Comparison of ENCODE assay signal across 9 mouse cellular contexts in the genomic region with DNA sequence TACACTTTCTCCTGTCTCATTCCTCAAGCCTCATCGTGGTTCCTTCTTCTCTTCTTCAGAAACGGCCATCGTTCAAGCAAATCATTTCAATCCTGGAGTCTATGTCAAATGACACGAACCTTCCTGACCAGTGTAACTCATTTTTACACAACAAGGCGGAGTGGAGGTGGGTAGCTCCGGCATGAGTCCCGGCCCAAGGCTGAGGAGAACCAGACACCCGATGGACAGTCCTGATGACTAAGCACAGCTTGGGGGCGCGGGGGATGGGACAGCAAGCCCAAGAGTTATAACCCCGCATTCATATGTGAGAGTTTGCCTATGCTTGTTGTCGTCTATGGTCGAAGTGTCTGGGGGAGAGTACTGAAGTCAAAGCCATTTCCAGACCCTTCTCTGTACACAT.
DNase-seq lines count a peak whose midpoint lies in the region; ATAC-seq and TF ChIP-seq lines count a peak whose summit lies in the region.
"Had no signal": no experiment of that assay in that cellular context is flagged by ENCODE, and none has a peak within 500 bp of the region (broad histone marks: within the 10 kb centered on the region; RNA-seq: fewer than 3 reads in every experiment).

No protein-coding gene starts in this region.

- 76% methylated on average over 13 of the region's 13 CpGs for WGBS in heart, embryonic 13.5 days
- 86% methylated on average over 13 of the region's 13 CpGs for WGBS in lung, postnatal 0 days
- WGBS in lung, adult 2 months, result 91% methylated on average over 13 of the region's 13 CpGs
- WGBS in embryonic facial prominence, embryonic 15.5 days, result 87% methylated on average over 13 of the region's 13 CpGs

- H3K9me3 ChIP-seq in heart, embryonic 13.5 days, result no peaks in the 10 kb centered on the region
- no peaks in the 10 kb centered on the region for H3K9me3 ChIP-seq in lung, postnatal 0 days (ENCODE audit: low read length)
- H3K9me3 ChIP-seq in embryonic facial prominence, embryonic 15.5 days (replicated peaks), result no peaks in the 10 kb centered on the region

- peaks cover 29% of the 10 kb centered on the region for H3K4me1 ChIP-seq in heart, embryonic 13.5 days
- no peaks in the 10 kb centered on the region for H3K4me1 ChIP-seq in lung, postnatal 0 days (ENCODE audit: insufficient read depth, low read depth, low read length)
- peaks cover 4% of the 10 kb centered on the region; the same call in 1 of the 2 replicates for H3K4me1 ChIP-seq in lung, adult 2 months (ENCODE audit: control insufficient read depth, insufficient read depth, low read length)
- H3K4me1 ChIP-seq in embryonic facial prominence, embryonic 15.5 days, result 0 out of 2 replicates have a peak, but pooled peaks cover 6% of the 10 kb centered on the region

- TF ChIP-seq POLR2A in lung, adult 2 months (IDR thresholded peaks at IDR 0.05; ENCODE audit: borderline replicate concordance, extremely low read depth, low read depth, low read length), result no peak

- peak overlapping the region; percentile 47; the same call in 1 of the 2 replicates for H3K9ac ChIP-seq in heart, embryonic 13.5 days
- no peak overlapping the region for H3K9ac ChIP-seq in lung, postnatal 0 days (replicated peaks; ENCODE audit: low read depth)
- H3K9ac ChIP-seq in embryonic facial prominence, embryonic 15.5 days, result no peak overlapping the region

- H3K4me2 ChIP-seq in heart, embryonic 13.5 days, result 0 out of 2 replicates have a peak overlapping the region, but pooled peaks have one; percentile 17
- H3K4me2 ChIP-seq in lung, postnatal 0 days (replicated peaks; ENCODE audit: low read depth, low read length), result no peak overlapping the region
- H3K4me2 ChIP-seq in embryonic facial prominence, embryonic 15.5 days (replicated peaks), result no peak overlapping the region
- H3K4me2 ChIP-seq: midbrain, embryonic 11.5 days had no signal

- H3K27me3 ChIP-seq in heart, embryonic 13.5 days (replicated peaks), result no peaks in the 10 kb centered on the region
- no peaks in the 10 kb centered on the region for H3K27me3 ChIP-seq in lung, postnatal 0 days (replicated peaks; ENCODE audit: insufficient read depth, low read length)
- H3K27me3 ChIP-seq in embryonic facial prominence, embryonic 15.5 days, result no peaks in the 10 kb centered on the region

- H3K36me3 ChIP-seq in heart, embryonic 13.5 days, result peaks cover 52% of the 10 kb centered on the region
- H3K36me3 ChIP-seq in lung, postnatal 0 days (ENCODE audit: insufficient read depth, low read length), result no peaks in the 10 kb centered on the region
- 0 out of 2 replicates have a peak, but pooled peaks cover 5% of the 10 kb centered on the region for H3K36me3 ChIP-seq in embryonic facial prominence, embryonic 15.5 days

- ATAC-seq in heart, embryonic 13.5 days (ENCODE audit: extremely low read depth, insufficient number of reproducible peaks, low FRiP score, low TSS enrichment), result no peak
- 0 out of 2 replicates have a peak, but pooled peaks have one; percentile 12 for ATAC-seq in lung, postnatal 0 days
- ATAC-seq in embryonic facial prominence, embryonic 15.5 days (ENCODE audit: insufficient number of reproducible peaks, low FRiP score, low TSS enrichment, low read depth), result peak; percentile 52; the same call in 1 of the 2 replicates

- TF ChIP-seq CTCF in lung, postnatal 0 days (IDR thresholded peaks at IDR 0.05), result no peak
- TF ChIP-seq CTCF in lung, adult 2 months (IDR thresholded peaks at IDR 0.05; ENCODE audit: insufficient read depth, low read length), result no peak

- H3K4me3 ChIP-seq in heart, embryonic 13.5 days, result no peak overlapping the region
- H3K4me3 ChIP-seq in lung, postnatal 0 days (ENCODE audit: low read depth, low read length), result no peak overlapping the region
- H3K4me3 ChIP-seq in lung, adult 2 months (replicated peaks; ENCODE audit: extremely low read depth, low read depth, low read length), result no peak overlapping the region
- H3K4me3 ChIP-seq in embryonic facial prominence, embryonic 15.5 days (replicated peaks), result no peak overlapping the region

- H3K27ac ChIP-seq in heart, embryonic 13.5 days (replicated peaks), result peak overlapping the region; percentile 77
- no peak overlapping the region for H3K27ac ChIP-seq in lung, postnatal 0 days (ENCODE audit: low read length)
- H3K27ac ChIP-seq in embryonic facial prominence, embryonic 15.5 days (replicated peaks), result no peak overlapping the region

- no peak for DNase-seq in heart, adult 9 months (ENCODE audit: low spot score in 2 of 2)
- DNase-seq in lung, postnatal 0 days (ENCODE audit: low spot score), result no peak
- DNase-seq in lung, adult 2 months, result no peak
- peak; percentile 54 for DNase-seq in skeletal muscle tissue, adult 2 months (ENCODE audit: low read depth, low spot score)
- no peak for DNase-seq in frontal cortex, postnatal 25 days (ENCODE audit: low spot score in 2 of 2)
- no peak for DNase-seq in right cerebral cortex, postnatal 10 days (ENCODE audit: low spot score in 2 of 2)

- no peak for TF ChIP-seq EP300 in lung, postnatal 0 days (IDR thresholded peaks at IDR 0.05)
